Mouse (Mus musculus) layer of hippocampus, adult 8-10 months (tissue): Measurements from ENCODE around the gene Vangl1. TPM values are rescaled to one million over a fixed set of nuclear protein-coding genes. Genes with fewer than 3 reads are reported as not detected.

Experiments used
- total RNA-seq, 4 experiments: library from RNA; stranded (reverse); gene quantifications; 2 replicates each; pipeline ENCODE4 v1.2.4; 2022

Gene Vangl1
- total RNA-seq, 4 experiments from 2014 or later: 5.1 to 8.7 (median 5.4) TPM

Other genes with a start within 250 kb of the Vangl1 start
- gene Nhlh2, start 194.6 kb downstream of the Vangl1 start, total RNA-seq: 1 to 10 TPM in 3 of 4 experiments, under 1 TPM in 1; 0.79 to 1.4 (median 1.3) TPM
- 1 to 10 TPM in 2 of 4 experiments, under 1 TPM in 2; 0.86 to 2.8 (median 1.0) TPM for gene Casq2, start 118.3 kb downstream of the Vangl1 start, total RNA-seq